Mouse (Mus musculus) kidney, embryonic 14.5 days (tissue): ENCODE measurements around the gene Ap1m2. TPM values are rescaled to one million over a fixed set of nuclear protein-coding genes. Genes with fewer than 3 reads are reported as not detected.

ENCODE experiments used
- ATAC-seq: fragments of 200-750 bp; cut with Nextera tagmentation; 2 replicates; pipeline ENCODE4 v1.8.0; 2017; ENCODE audit warnings: moderate number of reproducible peaks, mild to moderate bottlenecking, moderate TSS enrichment, moderate library complexity; ENCODE audit not compliant: low FRiP score, low TSS enrichment
- H3K27ac ChIP-seq: fragments of 300-500 bp; sonication (generic); 2 replicates; pipeline ENCODE4 v1.5.1; 2014; ENCODE audit warnings: low read depth, mild to moderate bottlenecking, low read length, moderate library complexity, mixed read lengths
- H3K27me3 ChIP-seq: fragments of 300-500 bp; sonication (generic); 2 replicates; pipeline ENCODE4 v1.6.1; 2014; ENCODE audit warnings: mild to moderate bottlenecking, low read length; ENCODE audit not compliant: control insufficient read depth, insufficient read depth
- H3K36me3 ChIP-seq: fragments of 300-500 bp; sonication (generic); 2 replicates; pipeline ENCODE4 v1.6.1; 2014; ENCODE audit warnings: low read length, mixed read lengths; ENCODE audit not compliant: control insufficient read depth, insufficient read depth
- H3K4me1 ChIP-seq: fragments of 300-500 bp; sonication (generic); 2 replicates; pipeline ENCODE4 v1.6.1; 2014; ENCODE audit warnings: low read length, mixed read lengths; ENCODE audit not compliant: control insufficient read depth, insufficient read depth
- H3K4me2 ChIP-seq: fragments of 300-500 bp; sonication (generic); replicated peaks from 2 replicates; pipeline ENCODE4 v1.6.1; 2014; ENCODE audit warnings: low read depth, mild to moderate bottlenecking, low read length
- H3K4me3 ChIP-seq: fragments of 300-500 bp; sonication (generic); 2 replicates; pipeline ENCODE4 v1.5.1; 2014; ENCODE audit warnings: mild to moderate bottlenecking, low read length
- H3K9ac ChIP-seq: fragments of 300-500 bp; sonication (generic); 2 replicates; pipeline ENCODE4 v1.6.1; 2014; ENCODE audit warnings: low read depth, mild to moderate bottlenecking, low read length, moderate library complexity
- H3K9me3 ChIP-seq: fragments of 300-500 bp; sonication (generic); 2 replicates; pipeline ENCODE4 v1.6.1; 2016; ENCODE audit warnings: low read length; ENCODE audit not compliant: control insufficient read depth
- WGBS: fragments of 180-500 bp; shearing (Covaris S2); extraction: QIAGEN DNeasy Blood & Tissue Kit; methylation state at CpG from one replicate; pipeline ENCODE4 v1.1.7; 2014; 5-methylcytosine and 5-hydroxymethylcytosine counted together
- polyA plus RNA-seq: library from polyadenylated mRNA; unstranded; fragments of >200 nt; fragmentation: Nextera tagmentation; extraction: Ambion mirVana; gene quantifications from 2 replicates; pipeline ENCODE4 v1.2.1, GENCODE M21; 2014

Gene Ap1m2
- polyA plus RNA-seq, 1 experiment from 2014 or later, result 36.0 TPM

DNA sequence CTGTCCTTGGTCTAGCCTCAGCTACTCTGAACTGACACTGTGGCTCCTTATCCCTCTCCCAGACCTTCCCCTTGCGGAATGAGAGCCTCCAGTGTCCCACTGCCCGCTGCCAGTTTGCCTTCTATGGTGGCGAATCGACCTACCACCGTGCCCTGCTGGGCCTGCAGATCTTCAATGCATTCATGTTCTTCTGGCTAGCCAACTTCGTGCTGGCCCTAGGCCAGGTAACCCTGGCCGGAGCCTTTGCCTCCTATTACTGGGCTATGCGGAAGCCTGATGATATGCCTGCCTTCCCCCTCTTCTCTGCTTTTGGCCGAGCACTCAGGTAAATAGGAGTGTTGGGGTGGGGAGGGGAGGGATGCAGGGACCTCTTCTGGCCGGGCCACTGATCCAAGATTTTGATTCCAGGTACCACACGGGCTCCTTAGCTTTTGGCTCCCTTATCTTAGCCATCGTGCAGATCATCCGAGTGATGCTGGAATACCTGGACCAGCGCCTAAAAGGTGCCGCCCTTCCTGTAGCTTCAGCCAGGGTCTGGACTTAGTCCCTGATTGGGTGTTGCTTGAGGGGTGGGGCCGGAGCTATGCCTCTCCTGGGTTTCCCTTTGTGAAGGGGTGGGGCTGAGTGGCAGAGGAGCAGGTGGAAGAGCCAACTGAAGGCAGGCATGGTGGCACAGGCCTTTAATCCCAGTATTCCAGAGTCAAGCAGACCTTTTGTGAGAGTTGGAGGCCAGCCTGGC is 34.7 kb upstream of the Ap1m2 start:
- 79% methylated on average over 16 of the region's 16 CpGs for WGBS
- no peak for ATAC-seq
- Histone ChIP-seq H3K4me1 (no peaks in the 10 kb centered on the region), H3K9me3 (no peaks in the 10 kb centered on the region), H3K4me3 (no peak overlapping the region), H3K9ac (no peak overlapping the region), H3K4me2 (no peak overlapping the region), H3K27ac (no peak overlapping the region), H3K27me3 (no peaks in the 10 kb centered on the region), H3K36me3 (peaks cover 55% of the 10 kb centered on the region)

DNA sequence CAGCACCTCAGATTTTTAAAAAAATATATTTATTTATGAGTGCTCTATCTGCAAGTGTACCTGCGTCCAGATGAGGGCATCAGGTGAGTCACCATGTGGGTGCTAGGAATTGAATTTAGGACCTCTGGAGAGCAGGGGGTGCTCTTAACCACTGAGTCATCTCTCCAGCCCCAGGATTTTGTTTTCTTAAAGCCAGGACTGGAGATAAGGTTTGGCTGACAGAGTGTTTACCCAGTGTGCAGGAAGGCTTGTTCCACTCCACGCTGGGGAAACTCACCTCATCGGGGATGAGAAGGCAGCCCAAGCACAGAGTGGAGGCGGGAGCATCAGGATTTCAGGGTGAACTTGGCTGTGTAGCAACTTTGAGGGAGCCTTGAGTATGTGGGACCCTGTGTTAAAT is 28.3 kb upstream of the Ap1m2 start:
- Histone ChIP-seq H3K27ac (no peak overlapping the region), H3K36me3 (peaks cover 28% of the 10 kb centered on the region)

DNA sequence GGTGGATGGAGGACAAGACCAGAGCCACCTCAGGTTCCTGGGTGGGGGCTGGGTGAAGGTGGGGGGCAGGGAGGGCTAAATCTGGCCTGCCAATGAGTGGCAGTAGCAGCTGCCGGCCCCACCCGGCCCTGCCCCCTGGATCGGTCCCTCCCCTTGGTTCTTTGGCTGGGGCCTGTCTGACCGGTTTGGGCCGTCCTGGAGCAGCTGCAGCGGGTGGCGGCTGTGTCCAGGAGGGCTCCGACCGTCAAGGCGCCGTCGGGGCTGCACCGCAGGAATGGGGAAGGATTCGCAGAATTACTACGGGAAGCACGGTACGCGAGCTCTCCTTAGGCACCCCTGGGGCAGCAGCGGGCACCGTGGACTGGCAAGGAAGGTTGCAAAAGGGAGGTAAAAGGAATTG is 25.5 kb upstream of the Ap1m2 start:
- ATAC-seq, result peak; percentile 86
- H3K9ac ChIP-seq, result no peak overlapping the region; the same call in 1 of the 2 replicates
- peak overlapping the region; percentile 27; the same call in 1 of the 2 replicates for H3K4me2 ChIP-seq
- H3K4me1 ChIP-seq, result peaks cover 17% of the 10 kb centered on the region
- H3K27me3 ChIP-seq, result no peaks in the 10 kb centered on the region
- H3K9me3 ChIP-seq, result no peaks in the 10 kb centered on the region
- H3K4me3 ChIP-seq, result peak overlapping the region; percentile 31
- H3K36me3 ChIP-seq, result peaks cover 12% of the 10 kb centered on the region
- 14% methylated on average over 20 of the region's 20 CpGs for WGBS
- H3K27ac ChIP-seq, result peak overlapping the region; percentile 42; the same call in 1 of the 2 replicates

More for the DNA sequence above, 28.3 kb upstream of the Ap1m2 start:
- ATAC-seq, result no peak
- no peaks in the 10 kb centered on the region for H3K27me3 ChIP-seq
- H3K4me1 ChIP-seq, result peaks cover 10% of the 10 kb centered on the region; the same call in 1 of the 2 replicates
- H3K9me3 ChIP-seq, result no peaks in the 10 kb centered on the region
- no peak overlapping the region for H3K4me2 ChIP-seq
- 81% methylated on average over 4 of the region's 4 CpGs for WGBS
- no peak overlapping the region for H3K4me3 ChIP-seq
- H3K9ac ChIP-seq, result no peak overlapping the region

DNA sequence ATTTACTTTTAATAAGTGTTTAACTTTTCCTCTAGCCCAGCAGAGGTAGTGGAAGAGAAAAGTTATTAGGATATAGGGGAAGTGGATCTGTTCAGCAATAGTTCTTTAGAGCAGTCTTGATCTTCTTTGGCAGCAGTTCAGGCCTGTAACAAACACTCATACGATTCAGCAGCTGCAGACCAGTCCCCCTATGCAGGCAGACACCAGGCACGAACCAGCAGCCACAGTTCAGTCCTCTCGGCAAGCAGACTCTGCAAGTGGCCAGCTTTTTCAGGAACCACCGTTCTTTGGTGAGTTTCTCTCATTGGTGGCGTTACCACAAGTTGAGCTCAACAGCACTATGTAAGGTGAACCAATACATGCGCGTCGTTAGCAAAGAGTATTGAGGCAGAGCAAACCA is 24.4 kb upstream of the Ap1m2 start:
- ATAC-seq, result no peak
- WGBS, result 89% methylated on average over 8 of the region's 8 CpGs
- H3K4me1 ChIP-seq, result peaks cover 21% of the 10 kb centered on the region

GRCm38 (mm10) chr9:21335391-21335790 is 23.3 kb upstream of the Ap1m2 start:
- WGBS, result 78% methylated on average over 4 of the region's 4 CpGs

More for the DNA sequence above, 24.4 kb upstream of the Ap1m2 start:
- no peak overlapping the region for H3K27ac ChIP-seq
- no peak overlapping the region for H3K4me3 ChIP-seq
- H3K36me3 ChIP-seq, result peaks cover under 1% of the 10 kb centered on the region; the same call in 1 of the 2 replicates
- no peak overlapping the region for H3K4me2 ChIP-seq
- H3K27me3 ChIP-seq, result no peaks in the 10 kb centered on the region
- H3K9ac ChIP-seq, result no peak overlapping the region
- H3K9me3 ChIP-seq, result no peaks in the 10 kb centered on the region

DNA sequence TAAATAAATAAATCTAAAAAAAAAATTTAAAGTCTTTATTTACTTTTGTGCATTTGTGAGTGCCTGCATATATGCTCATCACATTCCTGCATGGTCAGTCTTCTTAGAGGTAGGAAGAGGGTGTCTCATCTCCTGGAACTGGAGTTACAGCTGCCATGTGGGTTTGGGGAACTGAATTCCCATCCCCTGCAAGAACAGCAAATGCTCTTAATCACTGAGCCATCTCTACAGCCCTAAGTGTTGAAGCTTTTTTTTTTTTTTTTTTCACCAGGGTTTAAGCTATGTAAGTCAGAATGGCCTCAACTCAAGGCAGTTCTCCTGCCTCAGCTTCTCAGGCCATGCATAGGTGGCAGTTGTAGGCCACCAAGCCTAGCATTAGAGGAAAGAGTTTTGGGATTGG is 22.6 kb upstream of the Ap1m2 start:
- no peak overlapping the region for H3K27ac ChIP-seq
- no peak for ATAC-seq
- H3K27me3 ChIP-seq, result no peaks in the 10 kb centered on the region
- H3K9me3 ChIP-seq, result no peaks in the 10 kb centered on the region
- H3K4me2 ChIP-seq, result no peak overlapping the region
- H3K4me3 ChIP-seq, result no peak overlapping the region
- no peaks in the 10 kb centered on the region for H3K36me3 ChIP-seq
- H3K9ac ChIP-seq, result no peak overlapping the region
- H3K4me1 ChIP-seq, result peaks cover 21% of the 10 kb centered on the region

More at GRCm38 (mm10) chr9:21335391-21335790, 23.3 kb upstream of the Ap1m2 start:
- ATAC-seq, result no peak
- Histone ChIP-seq H3K9me3 (no peaks in the 10 kb centered on the region), H3K27ac (no peak overlapping the region), H3K4me3 (no peak overlapping the region), H3K9ac (no peak overlapping the region), H3K36me3 (no peaks in the 10 kb centered on the region), H3K4me1 (peaks cover 21% of the 10 kb centered on the region), H3K4me2 (no peak overlapping the region), H3K27me3 (no peaks in the 10 kb centered on the region)

- 66% methylated on average over 1 of the region's 1 CpGs for WGBS
Measured at GRCm38 (mm10) chr9:21333523-21333922, 21.4 kb upstream of the Ap1m2 start.

GRCm38 (mm10) chr9:21332161-21333061 is 20.3 kb upstream of the Ap1m2 start:
- Histone ChIP-seq H3K36me3 (no peaks in the 10 kb centered on the region), H3K4me2 (no peak overlapping the region), H3K27ac (peak overlapping the region; percentile 2; the same call in 1 of the 2 replicates), H3K4me1 (peaks cover 14% of the 10 kb centered on the region), H3K9ac (0 out of 2 replicates have a peak overlapping the region, but pooled peaks have one; percentile 18), H3K9me3 (no peaks in the 10 kb centered on the region), H3K27me3 (no peaks in the 10 kb centered on the region), H3K4me3 (no peak overlapping the region)
- no peak for ATAC-seq
- 43% methylated on average over 9 of the region's 9 CpGs for WGBS

More at GRCm38 (mm10) chr9:21333523-21333922, 21.4 kb upstream of the Ap1m2 start:
- Histone ChIP-seq H3K27ac (no peak overlapping the region), H3K4me1 (peaks cover 21% of the 10 kb centered on the region), H3K9ac (no peak overlapping the region), H3K4me2 (no peak overlapping the region), H3K36me3 (no peaks in the 10 kb centered on the region), H3K4me3 (no peak overlapping the region), H3K9me3 (no peaks in the 10 kb centered on the region), H3K27me3 (no peaks in the 10 kb centered on the region)
- no peak for ATAC-seq
